Mouse (Mus musculus) stomach, postnatal 0 days (tissue): ENCODE data around the gene Muc4.

Source experiments
- CTCF ChIP-seq: IDR thresholded peaks from 2 replicates; pipeline ENCODE4 v1.5.1; 2016; ENCODE audit warnings: antibody characterized with exemption, low read depth, mild to moderate bottlenecking, moderate library complexity
- EP300 ChIP-seq: optimal IDR thresholded peaks from 2 replicates; pipeline ENCODE3; 2016; ENCODE audit warnings: antibody characterized with exemption

- no peak for TF ChIP-seq CTCF
- no peak for TF ChIP-seq EP300
Observed at GRCm38 (mm10) chr16:32822881-32823280, 87.2 kb downstream of the Muc4 start.
